Mouse (Mus musculus) small intestine, adult 2 months (tissue): ENCODE data around the gene Heyl.

ENCODE experiments used
- CTCF ChIP-seq: fragments of 200-500 bp; IDR thresholded peaks from 2 replicates; pipeline ENCODE4 v1.5.1; 2012; ENCODE audit warnings: low read depth, mild to moderate bottlenecking, control low read depth, inconsistent platforms, low read length, moderate library complexity, mixed read lengths; ENCODE audit not compliant: insufficient replicate concordance, insufficient read length; ENCODE audit errors: extremely low read depth
- POLR2A ChIP-seq: fragments of 200-500 bp; IDR thresholded peaks from 2 replicates; pipeline ENCODE4 v1.6.1; 2012; ENCODE audit warnings: low read depth, mild to moderate bottlenecking, control low read depth, inconsistent platforms, low read length, moderate library complexity

DNA sequence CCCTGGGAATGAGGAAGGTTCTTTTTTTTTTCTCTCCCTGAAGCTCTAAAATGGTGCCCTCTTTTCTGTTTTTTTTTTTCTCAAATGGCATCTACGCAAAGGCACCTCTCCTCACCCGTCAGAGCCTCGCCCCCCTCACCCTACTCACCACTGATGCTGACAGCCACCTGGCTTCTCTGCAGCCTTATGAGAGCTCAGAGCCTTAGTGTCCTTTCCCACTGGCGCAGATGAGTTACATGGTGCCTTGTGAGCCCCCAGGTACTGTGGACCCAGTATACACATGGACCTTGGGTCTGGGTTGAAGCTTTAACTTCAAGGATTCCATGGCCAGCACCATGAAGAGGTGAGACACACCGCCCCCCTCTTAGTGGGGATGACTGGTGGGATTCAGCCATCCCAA lies 13.3 kb downstream of the Heyl start:
- no peak for TF ChIP-seq CTCF
- TF ChIP-seq POLR2A, result no peak
